In genomic region chr7:29489851-29490250, GRCm38 (mm10) we compare ENCODE assay signal across 9 mouse cellular contexts. TPM values are rescaled to one million over a fixed set of nuclear protein-coding genes. Genes with fewer than 3 reads are reported as not detected.
DNase-seq lines count a peak whose midpoint lies in the region; ATAC-seq and TF ChIP-seq lines count a peak whose summit lies in the region.
"Had no signal": no experiment of that assay in that cellular context is flagged by ENCODE, and none has a peak within 500 bp of the region (broad histone marks: within the 10 kb centered on the region; RNA-seq: fewer than 3 reads in every experiment).

No protein-coding gene starts in this region.

- H3K4me1 ChIP-seq in kidney, embryonic 15.5 days, result peaks cover 17% of the 10 kb centered on the region
- peaks cover 22 to 38% of the 10 kb centered on the region in 2 experiments for H3K4me1 ChIP-seq in ES-E14 (ENCODE audit: control insufficient read depth in 2 of 2, insufficient read depth in 2 of 2, low read length in 2 of 2, poor library complexity in 1 of 2)
- H3K4me1 ChIP-seq in midbrain, embryonic 14.5 days (ENCODE audit: control insufficient read depth, insufficient read depth, low read length), result peaks cover 6% of the 10 kb centered on the region

- no peaks in the 10 kb centered on the region for H3K27me3 ChIP-seq in kidney, embryonic 15.5 days
- 0 out of 2 replicates have a peak, but pooled peaks cover 3% of the 10 kb centered on the region for H3K27me3 ChIP-seq in midbrain, embryonic 14.5 days (ENCODE audit: control insufficient read depth, insufficient read depth, low read length)
- H3K27me3 ChIP-seq: liver, embryonic 15.5 days had no signal

- ATAC-seq in kidney, embryonic 15.5 days (replicated peaks; ENCODE audit: low FRiP score), result no peak
- no peak for ATAC-seq in midbrain, embryonic 14.5 days (ENCODE audit: low FRiP score, low TSS enrichment)

- H3K27ac ChIP-seq in kidney, embryonic 15.5 days, result peak overlapping the region; percentile 39
- H3K27ac ChIP-seq in ES-E14 (ENCODE audit: insufficient read depth, low read depth, low read length, poor library complexity, severe bottlenecking), result peak overlapping the region; percentile 67; the same call in 1 of the 2 replicates
- H3K27ac ChIP-seq in midbrain, embryonic 14.5 days (replicated peaks; ENCODE audit: low read depth, low read length), result no peak overlapping the region
- H3K27ac ChIP-seq: liver, embryonic 15.5 days had no signal

- no peak overlapping the region for H3K4me3 ChIP-seq in kidney, embryonic 15.5 days (replicated peaks)
- no peak overlapping the region; a peak in 1 of 4 replicates for H3K4me3 ChIP-seq in ES-E14 (ENCODE audit: insufficient read depth in 1 of 2, low read depth in 1 of 2, low read length in 2 of 2, poor library complexity in 1 of 2, severe bottlenecking in 1 of 2)
- H3K4me3 ChIP-seq in midbrain, embryonic 14.5 days (replicated peaks; ENCODE audit: low read depth, low read length), result no peak overlapping the region
- H3K4me3 ChIP-seq: liver, embryonic 15.5 days had no signal

- in situ Hi-C loops in ES-E14 (cut with MboI; ENCODE audit: low sequenced_read_pairs in 2 of 2, unreplicated experiment in 2 of 2), result no loop called here

- no peaks in the 10 kb centered on the region for H3K36me3 ChIP-seq in kidney, embryonic 15.5 days
- H3K36me3 ChIP-seq in ES-E14 (ENCODE audit: control insufficient read depth, insufficient read depth, low read length, poor library complexity, severe bottlenecking), result no peaks in the 10 kb centered on the region
- no peaks in the 10 kb centered on the region for H3K36me3 ChIP-seq in midbrain, embryonic 14.5 days (ENCODE audit: control insufficient read depth, insufficient read depth, low read length)
- H3K36me3 ChIP-seq: liver, embryonic 15.5 days had no signal

- H3K9ac ChIP-seq in kidney, embryonic 15.5 days, result no peak overlapping the region
- H3K9ac ChIP-seq in ES-E14 (ENCODE audit: insufficient read depth, low read depth, low read length, poor library complexity, severe bottlenecking), result no peak overlapping the region
- no peak overlapping the region for H3K9ac ChIP-seq in midbrain, embryonic 14.5 days (replicated peaks; ENCODE audit: low read length)
- H3K9ac ChIP-seq: liver, embryonic 15.5 days had no signal

- DNase-seq in kidney, adult 18-20 months, result no peak
- no peak for DNase-seq in ES-E14 (ENCODE audit: low read depth, low spot score)
- DNase-seq in embryo, embryonic 10.5 days (ENCODE audit: low spot score), result peak; percentile 84
- DNase-seq in midbrain, embryonic 14.5 days, result peak; percentile 21
- no peak for DNase-seq in ovary, postnatal 14 days (ENCODE audit: low spot score)
- DNase-seq in liver, result no peak
- no peak for DNase-seq in thymus, postnatal 14 days

- WGBS in kidney, embryonic 15.5 days, result 29% methylated on average over 7 of the region's 7 CpGs
- WGBS in midbrain, embryonic 14.5 days, result 5% methylated on average over 7 of the region's 7 CpGs

- H3K9me3 ChIP-seq in kidney, embryonic 15.5 days (replicated peaks), result no peaks in the 10 kb centered on the region
- H3K9me3 ChIP-seq in ES-E14 (ENCODE audit: control insufficient read depth, insufficient read depth, low read depth, low read length), result no peaks in the 10 kb centered on the region
- no peaks in the 10 kb centered on the region for H3K9me3 ChIP-seq in midbrain, embryonic 14.5 days (ENCODE audit: control insufficient read depth, low read length)
- H3K9me3 ChIP-seq: liver, embryonic 15.5 days had no signal

- H3K4me2 ChIP-seq in kidney, embryonic 15.5 days, result no peak overlapping the region
- no peak overlapping the region for H3K4me2 ChIP-seq in midbrain, embryonic 14.5 days (ENCODE audit: low read length)
- H3K4me2 ChIP-seq: liver, embryonic 15.5 days had no signal

TF ChIP-seq in ES-E14, 5 proteins besides CTCF, POLR2A, EP300 and RAD21:
- TF ChIP-seq HCFC1 (IDR thresholded peaks at IDR 0.05; ENCODE audit: borderline replicate concordance, insufficient read depth, low read length), result no peak
- no peak for TF ChIP-seq MAFK (IDR thresholded peaks at IDR 0.05; ENCODE audit: insufficient read depth, low read depth, low read length)
TF ChIP-seq in ES-E14: peak in this region for 0.

RNA-seq across cellular contexts. Expression of gene Sipa1l3, which starts 28.6 kb away (rescaled TPM):
- polyA plus RNA-seq in kidney, embryonic 15.5 days (2015; fragmentation: Nextera tagmentation; extraction: Ambion mirVana), result 14.4 and 14.5 TPM in 2 replicates
- 27.5 and 33.2 TPM in 2 replicates for total RNA-seq in ES-E14 (2012; rRNA removed)
- 16.1 and 17.6 TPM in 2 replicates for polyA plus RNA-seq in midbrain, embryonic 14.5 days (2014; fragmentation: Nextera tagmentation; extraction: Ambion mirVana)

Comparison
In these comparisons a context has a peak if more than half of its experiments do, and no peak if none do; other contexts are left out.
1. DNase-seq: peak in embryo, embryonic 10.5 days (single experiment) and midbrain, embryonic 14.5 days (single experiment); none in kidney, adult 18-20 months (single experiment), ES-E14 (single experiment), ovary, postnatal 14 days (single experiment), liver (single experiment) and thymus, postnatal 14 days (single experiment).